Mouse (Mus musculus) CD4-positive, CD25-positive, alpha-beta regulatory T cell (primary cell): ENCODE results near the gene Cnpy1. TPM values are rescaled to one million over a fixed set of nuclear protein-coding genes. Genes with fewer than 3 reads are reported as not detected.

Source experiments
- polyA plus RNA-seq: library from polyadenylated mRNA; unstranded; fragments of 100-300 nt; shearing (Covaris generic); gene quantifications from one replicate; pipeline ENCODE4 v1.2.1, GENCODE M21; 2017

Gene Cnpy1
- not detected for polyA plus RNA-seq

DNA sequence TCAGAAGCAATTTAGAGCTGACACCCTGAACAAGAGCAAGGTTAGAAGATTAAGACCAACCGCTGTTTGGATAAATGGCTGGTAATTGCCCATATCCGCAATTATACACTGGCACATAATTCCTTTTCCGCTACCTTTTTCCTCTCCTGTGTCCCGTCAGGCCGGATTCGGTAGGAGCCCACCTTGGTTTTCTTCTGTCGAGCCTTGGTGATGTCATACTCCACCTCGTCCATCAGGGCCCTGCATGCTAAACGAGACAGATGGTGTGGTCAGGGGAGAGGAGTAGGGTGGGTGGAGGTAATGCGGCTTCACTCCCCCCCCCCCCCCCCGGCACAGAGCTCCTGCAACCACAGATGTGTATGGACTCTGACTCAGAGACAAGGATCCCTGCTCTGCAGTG, at the start of gene Cnpy1:
Cnpy1 (minus strand) TSS at position 233 of the 400 bp plus-strand sequence.

DNA sequence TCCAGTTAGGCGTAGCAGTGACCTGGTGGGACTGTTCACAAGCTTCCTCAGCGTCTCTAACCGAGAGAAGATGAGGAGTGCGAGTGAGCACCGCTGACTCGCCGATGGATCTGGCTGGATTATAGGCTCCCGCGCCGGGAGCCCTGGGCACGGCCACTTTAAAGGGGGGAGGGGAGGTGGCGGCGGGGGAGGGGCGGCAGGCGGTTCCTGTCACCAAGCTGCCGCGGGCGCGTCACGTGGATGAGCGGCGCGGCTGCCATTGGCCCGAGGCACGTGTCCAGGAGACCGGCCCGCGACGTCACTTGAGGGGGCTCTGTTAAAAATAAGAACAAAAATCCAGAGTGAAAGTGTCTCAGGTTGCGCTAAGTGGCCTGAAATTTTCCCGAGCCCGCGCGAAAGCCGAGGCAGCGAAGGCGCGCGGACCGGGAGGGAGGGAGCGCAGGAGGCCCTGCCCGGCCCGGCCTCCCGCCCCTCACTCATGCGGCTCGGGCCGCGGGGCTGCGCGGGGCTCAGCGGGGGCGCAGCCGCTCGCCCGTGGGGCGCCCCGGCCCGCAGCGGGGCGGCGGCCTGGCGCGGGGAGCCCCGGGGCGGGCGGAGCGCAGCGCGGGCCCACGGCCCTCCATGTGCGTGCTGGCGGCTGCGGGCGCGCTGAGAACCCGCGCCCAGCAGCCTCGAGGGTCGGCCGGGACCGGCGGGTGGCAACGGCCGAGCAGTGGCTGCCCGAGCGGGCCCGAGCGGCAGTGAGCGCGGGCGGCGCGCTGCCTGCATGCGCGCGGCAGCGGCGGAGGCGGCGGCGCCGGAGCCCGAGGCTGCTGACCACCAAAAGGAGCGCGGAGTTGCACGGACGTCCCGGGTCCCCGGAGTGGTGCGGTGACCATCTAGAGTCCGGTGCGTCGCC, 80.0 kb downstream of the Cnpy1 start, which contains the start of gene En2:
En2 (plus strand) TSS at position 337 of the 898 bp plus-strand sequence.

Other genes starting within 250 kb of the Cnpy1 start
- 29.4 TPM for gene Insig1, start 174.4 kb downstream of the Cnpy1 start, polyA plus RNA-seq
- 0.06 TPM for gene En2, start 80.1 kb downstream of the Cnpy1 start, polyA plus RNA-seq
- 38.0 TPM for gene Rbm33, start 71.3 kb upstream of the Cnpy1 start, polyA plus RNA-seq
- gene Shh, start 221.4 kb upstream of the Cnpy1 start, polyA plus RNA-seq: not detected